8 mouse cellular contexts compared by ENCODE assay signal in the genomic region with DNA sequence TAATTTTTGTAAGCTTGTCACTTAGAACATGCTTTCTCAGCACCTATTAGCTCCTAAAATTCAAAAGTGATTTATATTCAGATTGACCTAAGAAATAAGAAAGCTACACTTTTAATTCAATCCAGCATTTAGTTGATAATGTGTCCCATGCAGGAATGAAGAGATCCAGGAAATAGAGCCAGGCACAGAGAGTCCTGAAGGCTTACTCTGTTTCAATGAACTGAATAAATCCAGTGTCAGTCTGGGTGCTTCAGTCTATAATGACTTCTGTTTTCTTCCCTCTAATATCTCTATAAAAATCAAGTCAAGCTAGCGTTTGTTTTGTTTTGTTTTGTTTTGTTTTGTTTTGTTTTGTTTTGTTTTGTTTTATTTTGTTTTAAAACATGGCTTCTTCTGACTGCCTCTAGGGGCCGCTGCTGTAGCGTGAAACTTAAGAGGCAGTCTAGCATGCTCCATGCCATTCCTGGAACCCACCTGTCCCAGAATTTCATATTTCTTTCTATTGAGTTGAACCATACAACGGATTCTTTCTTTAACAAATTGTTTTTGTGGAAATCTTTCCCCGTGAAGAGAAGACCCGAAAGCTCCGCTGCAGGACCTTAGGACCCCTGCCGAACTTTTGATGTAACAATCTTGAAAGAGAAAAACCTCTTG. TPM values are rescaled to one million over a fixed set of nuclear protein-coding genes. Genes with fewer than 3 reads are reported as not detected.
DNase-seq lines count a peak whose midpoint lies in the region; ATAC-seq and TF ChIP-seq lines count a peak whose summit lies in the region.

No protein-coding gene starts in this region.

- no peaks in the 10 kb centered on the region for H3K9me3 ChIP-seq in heart, embryonic 10.5 days
- H3K9me3 ChIP-seq in hindbrain, postnatal 0 days (ENCODE audit: low read length) = no peaks in the 10 kb centered on the region

- peaks cover 3% of the 10 kb centered on the region; the same call in 1 of the 2 replicates for H3K4me1 ChIP-seq in heart, embryonic 10.5 days
- no peaks in the 10 kb centered on the region for H3K4me1 ChIP-seq in hindbrain, postnatal 0 days (ENCODE audit: insufficient read depth, low read length)

- ATAC-seq in common myeloid progenitor, adult 5-6 weeks (replicated peaks; ENCODE audit: low read depth, poor library complexity, severe bottlenecking) = peak; percentile 72
- ATAC-seq in hindbrain, postnatal 0 days = peak; percentile 79

- H3K36me3 ChIP-seq in heart, embryonic 10.5 days = peaks cover 25% of the 10 kb centered on the region
- H3K36me3 ChIP-seq in hindbrain, postnatal 0 days (ENCODE audit: insufficient read depth, low read length) = peaks cover 8% of the 10 kb centered on the region; the same call in 1 of the 2 replicates

- peak; percentile 82 for TF ChIP-seq CTCF in hindbrain, postnatal 0 days (IDR thresholded peaks at IDR 0.05; ENCODE audit: low read depth)

- intact Hi-C loops in heart, postnatal 14 days (cut with DNase I) = loop anchor here (1.0 to 10.0 kb wide), 3 partner anchors 168 to 305 kb away; no protein-coding TSS in a partner anchor

- no peak overlapping the region for H3K4me3 ChIP-seq in heart, embryonic 10.5 days
- H3K4me3 ChIP-seq in hindbrain, postnatal 0 days (ENCODE audit: low read length) = no peak overlapping the region

- no peak overlapping the region for H3K4me2 ChIP-seq in hindbrain, postnatal 0 days (ENCODE audit: low read depth, low read length)

- DNase-seq in heart, postnatal 14 days = peak; percentile 61 to 72
- DNase-seq in heart, embryonic 10.5 days (ENCODE audit: low spot score) = no peak
- DNase-seq in 3T3-L1 (ENCODE audit: low read depth, low spot score) = peak; percentile 60
- DNase-seq in NIH3T3 (ENCODE audit: low read depth) = peak; percentile 70
- DNase-seq in hindbrain, postnatal 0 days (ENCODE audit: low spot score) = peak; percentile 85
- DNase-seq in mesoderm, embryonic 11.5 days (ENCODE audit: low read depth, low spot score) = peak; percentile 43
- no peak for DNase-seq in spleen, postnatal 4 days (ENCODE audit: low spot score in 2 of 2)

- 33% methylated on average over 8 of the region's 8 CpGs for WGBS in heart, embryonic 10.5 days
- WGBS in hindbrain, postnatal 0 days = 28% methylated on average over 8 of the region's 8 CpGs

- H3K27me3 ChIP-seq in heart, embryonic 10.5 days (ENCODE audit: insufficient read depth, poor library complexity, severe bottlenecking) = no peaks in the 10 kb centered on the region
- no peaks in the 10 kb centered on the region for H3K27me3 ChIP-seq in hindbrain, postnatal 0 days (ENCODE audit: insufficient read depth, low read length)

- H3K27ac ChIP-seq in heart, embryonic 10.5 days = no peak overlapping the region
- H3K27ac ChIP-seq in hindbrain, postnatal 0 days = no peak overlapping the region

- no peak overlapping the region for H3K9ac ChIP-seq in hindbrain, postnatal 0 days (replicated peaks; ENCODE audit: low read length)

RNA-seq across cellular contexts. Expression of a gene that starts 27.3 kb away (rescaled TPM):
- 10 to 100 TPM; 19.8 to 21.1 TPM for total RNA-seq in heart, postnatal 14 days (2021)
- 32.6 and 42.7 TPM in 2 replicates for polyA plus RNA-seq in heart, embryonic 10.5 days (2016; fragmentation: Nextera tagmentation; extraction: Ambion mirVana)
- total RNA-seq in common myeloid progenitor, adult 5-6 weeks (2017) = 0.87 and 2.0 TPM in 2 replicates
- total RNA-seq in hindbrain, postnatal 0 days (2014; rRNA removed) = 39.3 and 39.7 TPM in 2 replicates
- polyA plus RNA-seq in hindbrain, postnatal 0 days (2015; fragmentation: Nextera tagmentation; extraction: Ambion mirVana) = 53.6 and 56.3 TPM in 2 replicates

Comparison
In these comparisons a context has a peak if more than half of its experiments do, and no peak if none do; other contexts are left out.
1. DNase-seq: peak in heart, postnatal 14 days (2 of 2), 3T3-L1 (single experiment), NIH3T3 (single experiment), hindbrain, postnatal 0 days (single experiment) and mesoderm, embryonic 11.5 days (single experiment); none in heart, embryonic 10.5 days (single experiment) and spleen, postnatal 4 days (0 of 2).